In the genomic region with DNA sequence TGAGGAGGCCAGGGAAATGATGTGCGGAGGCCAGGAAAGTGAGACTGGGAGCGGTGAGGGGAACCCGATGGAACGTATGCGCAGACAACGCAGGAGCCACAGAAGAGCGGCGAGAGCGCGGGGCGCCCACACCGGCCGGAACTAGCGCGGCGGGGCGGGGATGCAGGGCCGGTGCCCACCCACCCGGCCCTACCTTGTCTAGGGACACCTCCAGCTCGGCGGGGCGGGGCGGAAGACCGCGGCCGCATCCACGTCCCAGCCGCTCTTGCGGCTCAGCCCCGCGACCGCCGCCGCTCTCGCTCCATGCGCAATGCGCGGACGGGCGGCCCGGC, we compare ENCODE assay signal across 8 mouse cellular contexts. TPM values are rescaled to one million over a fixed set of nuclear protein-coding genes. Genes with fewer than 3 reads are reported as not detected.
DNase-seq lines count a peak whose midpoint lies in the region; ATAC-seq and TF ChIP-seq lines count a peak whose summit lies in the region.

No protein-coding gene starts in this region.

- H3K9me3 ChIP-seq in G1E (replicated peaks), result no peaks in the 10 kb centered on the region
- no peaks in the 10 kb centered on the region for H3K9me3 ChIP-seq in forebrain, embryonic 12.5 days
- H3K9me3 ChIP-seq in liver, embryonic 12.5 days (replicated peaks), result no peaks in the 10 kb centered on the region
- no peaks in the 10 kb centered on the region for H3K9me3 ChIP-seq in stomach, postnatal 0 days (ENCODE audit: control insufficient read depth, low read length)

- no peak for TF ChIP-seq CTCF in kidney, adult 2 months (conservative IDR thresholded peaks at IDR 0.05; ENCODE audit: insufficient read depth, insufficient read length, low read depth, low read length)
- TF ChIP-seq CTCF in G1E (IDR thresholded peaks at IDR 0.05; ENCODE audit: low read depth, low read length), result no peak
- TF ChIP-seq CTCF in stomach, postnatal 0 days (IDR thresholded peaks at IDR 0.05; ENCODE audit: low read depth), result no peak

- intact Hi-C loops in left cerebral cortex, postnatal 36 days (cut with DNase I), result loop anchor here (5.0 kb wide), 1 partner anchor 98 kb away; no protein-coding TSS in a partner anchor

- under 1% methylated on average over 27 of the region's 41 CpGs for WGBS in kidney, adult 2 months
- under 1% methylated on average over 25 of the region's 41 CpGs for WGBS in forebrain, embryonic 12.5 days
- 0% methylated on average over 34 of the region's 41 CpGs for WGBS in liver, embryonic 12.5 days (ENCODE audit: insufficient replicate concordance)
- WGBS in stomach, postnatal 0 days, result under 1% methylated on average over 22 of the region's 41 CpGs

- H3K4me3 ChIP-seq in kidney, adult 2 months (ENCODE audit: insufficient read depth, low read depth, low read length), result peak overlapping the region; percentile 97
- H3K4me3 ChIP-seq in G1E (ENCODE audit: low read depth, low read length), result peak overlapping the region; percentile 87
- peak overlapping the region; percentile 75 for H3K4me3 ChIP-seq in forebrain, embryonic 12.5 days (replicated peaks)
- H3K4me3 ChIP-seq in liver, embryonic 12.5 days, result peak overlapping the region; percentile 73
- H3K4me3 ChIP-seq in stomach, postnatal 0 days (ENCODE audit: low read depth, low read length), result peak overlapping the region; percentile 91

- peaks cover 12% of the 10 kb centered on the region for H3K4me1 ChIP-seq in kidney, adult 2 months (ENCODE audit: control insufficient read depth, insufficient read depth, low read length)
- H3K4me1 ChIP-seq in G1E (ENCODE audit: insufficient read depth, low read depth, low read length), result peaks cover 52% of the 10 kb centered on the region
- H3K4me1 ChIP-seq in forebrain, embryonic 12.5 days, result peaks cover 32% of the 10 kb centered on the region
- H3K4me1 ChIP-seq in liver, embryonic 12.5 days, result peaks cover 51% of the 10 kb centered on the region
- H3K4me1 ChIP-seq in stomach, postnatal 0 days (replicated peaks; ENCODE audit: control insufficient read depth, insufficient read depth), result no peaks in the 10 kb centered on the region

- no peaks in the 10 kb centered on the region for H3K36me3 ChIP-seq in kidney, adult 2 months (ENCODE audit: control insufficient read depth, insufficient read depth, low read length)
- peaks cover 13% of the 10 kb centered on the region for H3K36me3 ChIP-seq in G1E (replicated peaks)
- no peaks in the 10 kb centered on the region for H3K36me3 ChIP-seq in forebrain, embryonic 12.5 days (replicated peaks)
- H3K36me3 ChIP-seq in liver, embryonic 12.5 days, result no peaks in the 10 kb centered on the region
- no peaks in the 10 kb centered on the region for H3K36me3 ChIP-seq in stomach, postnatal 0 days (ENCODE audit: control insufficient read depth, insufficient read depth, low read length)

- DNase-seq in kidney, adult 2 months, result no peak
- DNase-seq in kidney, postnatal 25 days, result no peak
- DNase-seq in G1E (ENCODE audit: low spot score), result no peak
- no peak for DNase-seq in stomach, postnatal 0 days (ENCODE audit: low spot score)
- DNase-seq in left cerebral cortex, postnatal 36 days (ENCODE audit: low spot score in 2 of 2), result no peak

- peak overlapping the region; percentile 98 for H3K27ac ChIP-seq in kidney, adult 2 months (ENCODE audit: insufficient read depth, low read depth, low read length)
- no peak overlapping the region for H3K27ac ChIP-seq in forebrain, embryonic 12.5 days
- H3K27ac ChIP-seq in liver, embryonic 12.5 days, result peak overlapping the region; percentile 74
- H3K27ac ChIP-seq in stomach, postnatal 0 days (replicated peaks), result peak overlapping the region; percentile 97

- H3K9ac ChIP-seq in forebrain, embryonic 12.5 days, result peak overlapping the region; percentile 65
- H3K9ac ChIP-seq in liver, embryonic 12.5 days, result peak overlapping the region; percentile 83
- peak overlapping the region; percentile 88 for H3K9ac ChIP-seq in stomach, postnatal 0 days (ENCODE audit: low read length)

- peak overlapping the region; percentile 99 for H3K4me2 ChIP-seq in forebrain, embryonic 12.5 days
- peak overlapping the region; percentile 90 for H3K4me2 ChIP-seq in liver, embryonic 12.5 days
- peak overlapping the region; percentile 91 for H3K4me2 ChIP-seq in stomach, postnatal 0 days (replicated peaks; ENCODE audit: low read depth)

- ATAC-seq in G1E (ENCODE audit: extremely low read depth, insufficient number of reproducible peaks, low FRiP score, poor library complexity, severe bottlenecking), result no peak
- ATAC-seq in forebrain, embryonic 12.5 days (ENCODE audit: low FRiP score), result no peak; the same call in 1 of the 2 replicates
- peak; percentile 79 for ATAC-seq in liver, embryonic 12.5 days
- ATAC-seq in stomach, postnatal 0 days (ENCODE audit: low FRiP score, low TSS enrichment), result peak; percentile 54; the same call in 1 of the 2 replicates
- no peak for ATAC-seq in monocyte, adult 5-6 weeks (replicated peaks; ENCODE audit: insufficient number of reproducible peaks, low FRiP score, low TSS enrichment, poor library complexity, severe bottlenecking)

- no peak for TF ChIP-seq EP300 in stomach, postnatal 0 days (optimal IDR thresholded peaks at IDR 0.05)

- TF ChIP-seq POLR2A in kidney, adult 2 months (IDR thresholded peaks at IDR 0.05; ENCODE audit: low read depth, low read length), result no peak

- H3K27me3 ChIP-seq in kidney, adult 2 months (replicated peaks; ENCODE audit: control insufficient read depth, insufficient read depth, low read length), result no peaks in the 10 kb centered on the region
- H3K27me3 ChIP-seq in G1E (ENCODE audit: insufficient read depth, low read length), result peaks cover 6% of the 10 kb centered on the region
- H3K27me3 ChIP-seq in forebrain, embryonic 12.5 days, result peaks cover 72% of the 10 kb centered on the region
- peaks cover 16% of the 10 kb centered on the region for H3K27me3 ChIP-seq in liver, embryonic 12.5 days (replicated peaks)
- H3K27me3 ChIP-seq in stomach, postnatal 0 days (ENCODE audit: control insufficient read depth, insufficient read depth, low read length), result no peaks in the 10 kb centered on the region

RNA-seq across cellular contexts. Expression of gene B3gnt2, which starts 1.5 kb away (rescaled TPM):
- polyA plus RNA-seq in kidney, adult 2 months (2012; rRNA removed), result 19.5 and 21.0 TPM in 2 replicates
- total RNA-seq in G1E (2014; fragmentation: Nextera tagmentation) (57.9 and 65.7 TPM in 2 replicates), G1E (2017) (26.3 and 43.4 TPM in 2 replicates)
- polyA plus RNA-seq in G1E (2012), result 8.8 and 11.5 TPM in 2 replicates
- 2.6 and 3.5 TPM in 2 replicates for polyA plus RNA-seq in forebrain, embryonic 12.5 days (2016; fragmentation: Nextera tagmentation; extraction: Ambion mirVana)
- polyA plus RNA-seq in liver, embryonic 12.5 days (2016; fragmentation: Nextera tagmentation; extraction: Ambion mirVana), result 4.8 and 5.5 TPM in 2 replicates
- 15.1 and 18.4 TPM in 2 replicates for polyA plus RNA-seq in stomach, postnatal 0 days (2015; fragmentation: Nextera tagmentation; extraction: Ambion mirVana)
- 3.6 to 30.4 TPM (median 8.5 TPM) in 3 replicates for total RNA-seq in monocyte, adult 5-6 weeks (2017)
- total RNA-seq in left cerebral cortex, postnatal 36 days (2021), result 10 to 100 TPM; 14.1 to 15.9 TPM

Comparison
In these comparisons a context has a peak if more than half of its experiments do, and no peak if none do; other contexts are left out.
1. ATAC-seq: peak in liver, embryonic 12.5 days (single experiment) and stomach, postnatal 0 days (single experiment); none in G1E (single experiment), forebrain, embryonic 12.5 days (single experiment) and monocyte, adult 5-6 weeks (single experiment).
2. Peak in every context shown above with its lines, with median percentiles within 50 percentile points of each other: H3K4me3 ChIP-seq, H3K4me2 ChIP-seq and H3K9ac ChIP-seq.